Mouse (Mus musculus) heart, embryonic 11.5 days (tissue): Measurements from ENCODE around the gene Mrpl52. TPM values are rescaled to one million over a fixed set of nuclear protein-coding genes. Genes with fewer than 3 reads are reported as not detected.

Experiments used
- ATAC-seq: fragments of 200-750 bp; cut with Nextera tagmentation; replicated peaks from 2 replicates; pipeline ENCODE4 v1.8.0; 2017; ENCODE audit warnings: moderate library complexity; ENCODE audit not compliant: insufficient number of reproducible peaks, low FRiP score, low TSS enrichment
- H3K27ac ChIP-seq: fragments of 300-500 bp; sonication (generic); 2 replicates; pipeline ENCODE4 v1.5.1; 2014; ENCODE audit warnings: mild to moderate bottlenecking, low read depth, low read length
- H3K27me3 ChIP-seq: fragments of 300-500 bp; sonication (generic); 2 replicates; pipeline ENCODE4 v1.6.1; 2014; ENCODE audit warnings: mild to moderate bottlenecking, low read length, mixed read lengths; ENCODE audit not compliant: control insufficient read depth, insufficient read depth
- H3K36me3 ChIP-seq: fragments of 300-500 bp; sonication (generic); 2 replicates; pipeline ENCODE4 v1.6.1; 2014; ENCODE audit warnings: mild to moderate bottlenecking, low read length, moderate library complexity, mixed read lengths; ENCODE audit not compliant: control insufficient read depth, insufficient read depth
- H3K4me1 ChIP-seq: fragments of 300-500 bp; sonication (generic); 2 replicates; pipeline ENCODE4 v1.6.1; 2014; ENCODE audit warnings: low read length; ENCODE audit not compliant: control insufficient read depth, insufficient read depth
- H3K4me2 ChIP-seq: fragments of 300-500 bp; sonication (generic); 2 replicates; pipeline ENCODE4 v1.6.1; 2014; ENCODE audit warnings: mild to moderate bottlenecking, moderate library complexity
- H3K4me3 ChIP-seq: fragments of 300-500 bp; sonication (generic); 2 replicates; pipeline ENCODE4 v1.5.1; 2014; ENCODE audit warnings: low read depth, low read length
- H3K9ac ChIP-seq: fragments of 300-500 bp; sonication (generic); 2 replicates; pipeline ENCODE4 v1.6.1; 2014; ENCODE audit warnings: mild to moderate bottlenecking, low read depth, low read length, moderate library complexity
- H3K9me3 ChIP-seq: fragments of 300-500 bp; sonication (generic); replicated peaks from 2 replicates; pipeline ENCODE4 v1.6.1; 2016; ENCODE audit warnings: low read length; ENCODE audit not compliant: control insufficient read depth
- WGBS: fragments of 180-500 bp; shearing (Covaris S2); extraction: QIAGEN DNeasy Blood & Tissue Kit; methylation state at CpG from one replicate; pipeline ENCODE4 v1.1.7; 2014; ENCODE audit not compliant: insufficient replicate concordance; 5-methylcytosine and 5-hydroxymethylcytosine counted together
- polyA plus RNA-seq: library from polyadenylated mRNA; unstranded; fragments of >200 nt; fragmentation: Nextera tagmentation; extraction: Ambion mirVana; gene quantifications from 2 replicates; pipeline ENCODE4 v1.2.1, GENCODE M21; 2014

Mrpl52 gene
- polyA plus RNA-seq, 1 experiment from 2014 or later = 250 TPM

- Histone ChIP-seq H3K4me1 (peaks cover 4% of the 10 kb centered on the region; the same call in 1 of the 2 replicates), H3K27ac (no peak overlapping the region), H3K9me3 (no peaks in the 10 kb centered on the region), H3K9ac (no peak overlapping the region), H3K4me2 (no peak overlapping the region), H3K27me3 (no peaks in the 10 kb centered on the region), H3K36me3 (no peaks in the 10 kb centered on the region), H3K4me3 (no peak overlapping the region)
- WGBS = 78% methylated on average over 7 of the region's 7 CpGs
- no peak for ATAC-seq
Observed at GRCm38 (mm10) chr14:54385968-54386618, 40.6 kb upstream of the Mrpl52 start.

- Histone ChIP-seq H3K4me3 (no peak overlapping the region), H3K27ac (no peak overlapping the region)
Observed at GRCm38 (mm10) chr14:54387546-54387945, 39.2 kb upstream of the Mrpl52 start.

GRCm38 (mm10) chr14:54390843-54391242, 35.9 kb upstream of the Mrpl52 start:
- no peak overlapping the region for H3K4me2 ChIP-seq
- no peak overlapping the region for H3K27ac ChIP-seq
- H3K27me3 ChIP-seq = no peaks in the 10 kb centered on the region
- H3K4me3 ChIP-seq = no peak overlapping the region
- 76% methylated on average over 6 of the region's 6 CpGs for WGBS
- no peaks in the 10 kb centered on the region for H3K4me1 ChIP-seq
- H3K9ac ChIP-seq = no peak overlapping the region
- no peak for ATAC-seq
- H3K36me3 ChIP-seq = no peaks in the 10 kb centered on the region
- H3K9me3 ChIP-seq = no peaks in the 10 kb centered on the region

More at GRCm38 (mm10) chr14:54387546-54387945, 39.2 kb upstream of the Mrpl52 start:
- Histone ChIP-seq H3K27me3 (no peaks in the 10 kb centered on the region), H3K9ac (no peak overlapping the region), H3K36me3 (no peaks in the 10 kb centered on the region), H3K4me2 (no peak overlapping the region), H3K4me1 (peaks cover 4% of the 10 kb centered on the region; the same call in 1 of the 2 replicates), H3K9me3 (no peaks in the 10 kb centered on the region)
- ATAC-seq = no peak
- WGBS = 80% methylated on average over 6 of the region's 6 CpGs

- no peaks in the 10 kb centered on the region for H3K4me1 ChIP-seq
- no peak for ATAC-seq
- H3K4me3 ChIP-seq = no peak overlapping the region
- no peak overlapping the region for H3K27ac ChIP-seq
- H3K4me2 ChIP-seq = no peak overlapping the region
- no peaks in the 10 kb centered on the region for H3K27me3 ChIP-seq
- H3K9ac ChIP-seq = no peak overlapping the region
- 64% methylated on average over 3 of the region's 3 CpGs for WGBS
- H3K9me3 ChIP-seq = no peaks in the 10 kb centered on the region
- no peaks in the 10 kb centered on the region for H3K36me3 ChIP-seq
Observed at GRCm38 (mm10) chr14:54393794-54394193, 32.9 kb upstream of the Mrpl52 start.

GRCm38 (mm10) chr14:54394309-54394708, 32.4 kb upstream of the Mrpl52 start:
- H3K27me3 ChIP-seq = no peaks in the 10 kb centered on the region
- ATAC-seq = no peak
- H3K27ac ChIP-seq = no peak overlapping the region
- no peak overlapping the region for H3K4me3 ChIP-seq
- H3K4me1 ChIP-seq = no peaks in the 10 kb centered on the region
- H3K4me2 ChIP-seq = no peak overlapping the region
- no peaks in the 10 kb centered on the region for H3K9me3 ChIP-seq
- no peaks in the 10 kb centered on the region for H3K36me3 ChIP-seq
- H3K9ac ChIP-seq = no peak overlapping the region

- WGBS = 69% methylated on average over 7 of the region's 7 CpGs
- Histone ChIP-seq H3K36me3 (no peaks in the 10 kb centered on the region), H3K9me3 (no peaks in the 10 kb centered on the region), H3K27me3 (no peaks in the 10 kb centered on the region), H3K27ac (no peak overlapping the region), H3K4me1 (no peaks in the 10 kb centered on the region), H3K4me2 (no peak overlapping the region), H3K4me3 (no peak overlapping the region), H3K9ac (no peak overlapping the region)
- ATAC-seq = no peak
Observed at GRCm38 (mm10) chr14:54396685-54397084, 30.0 kb upstream of the Mrpl52 start.

- Histone ChIP-seq H3K9ac (no peak overlapping the region), H3K4me1 (no peaks in the 10 kb centered on the region), H3K4me2 (no peak overlapping the region), H3K4me3 (no peak overlapping the region), H3K36me3 (no peaks in the 10 kb centered on the region), H3K27ac (no peak overlapping the region), H3K27me3 (no peaks in the 10 kb centered on the region), H3K9me3 (no peaks in the 10 kb centered on the region)
- 74% methylated on average over 7 of the region's 7 CpGs for WGBS
- ATAC-seq = no peak
Observed at GRCm38 (mm10) chr14:54397872-54398527, 28.7 kb upstream of the Mrpl52 start.

- no peak overlapping the region for H3K27ac ChIP-seq
- no peak for ATAC-seq
- H3K36me3 ChIP-seq = no peaks in the 10 kb centered on the region
- H3K9me3 ChIP-seq = no peaks in the 10 kb centered on the region
- no peak overlapping the region for H3K9ac ChIP-seq
- H3K4me3 ChIP-seq = no peak overlapping the region
- no peak overlapping the region for H3K4me2 ChIP-seq
- no peaks in the 10 kb centered on the region for H3K27me3 ChIP-seq
- 65% methylated on average over 7 of the region's 7 CpGs for WGBS
- H3K4me1 ChIP-seq = no peaks in the 10 kb centered on the region
Observed at GRCm38 (mm10) chr14:54398528-54398916, 28.2 kb upstream of the Mrpl52 start.

- no peak overlapping the region for H3K9ac ChIP-seq
- WGBS = 49% methylated on average over 8 of the region's 8 CpGs
- no peak overlapping the region for H3K27ac ChIP-seq
- H3K4me3 ChIP-seq = no peak overlapping the region
- no peaks in the 10 kb centered on the region for H3K36me3 ChIP-seq
- no peak overlapping the region for H3K4me2 ChIP-seq
- no peaks in the 10 kb centered on the region for H3K9me3 ChIP-seq
- no peaks in the 10 kb centered on the region for H3K4me1 ChIP-seq
- H3K27me3 ChIP-seq = no peaks in the 10 kb centered on the region
- no peak for ATAC-seq
Observed at GRCm38 (mm10) chr14:54398921-54399382, 27.8 kb upstream of the Mrpl52 start.
